Mouse (Mus musculus) liver, embryonic 15.5 days (tissue): Measurements from ENCODE around the gene Rd3. TPM values are rescaled to one million over a fixed set of nuclear protein-coding genes. Genes with fewer than 3 reads are reported as not detected.

ENCODE experiments used
- ATAC-seq: fragments of 200-750 bp; cut with Nextera tagmentation; 2 replicates; pipeline ENCODE4 v1.8.0; 2017; ENCODE audit warnings: moderate number of reproducible peaks, mild to moderate bottlenecking, moderate library complexity; ENCODE audit not compliant: insufficient read depth
- H3K27ac ChIP-seq: fragments of 300-500 bp; sonication (generic); replicated peaks from 2 replicates; pipeline ENCODE4 v1.5.1; 2015; ENCODE audit warnings: mild to moderate bottlenecking, inconsistent platforms
- H3K27me3 ChIP-seq: fragments of 300-500 bp; sonication (generic); 2 replicates; pipeline ENCODE4 v1.6.1; 2015; ENCODE audit warnings: mild to moderate bottlenecking, inconsistent platforms
- H3K36me3 ChIP-seq: fragments of 300-500 bp; sonication (generic); replicated peaks from 2 replicates; pipeline ENCODE4 v1.6.1; 2015; ENCODE audit warnings: moderate library complexity, mild to moderate bottlenecking, inconsistent platforms
- H3K4me1 ChIP-seq: fragments of 300-500 bp; sonication (generic); replicated peaks from 2 replicates; pipeline ENCODE4 v1.6.1; 2015; ENCODE audit warnings: inconsistent platforms
- H3K4me2 ChIP-seq: fragments of 300-500 bp; sonication (generic); 2 replicates; pipeline ENCODE4 v1.6.1; 2015; ENCODE audit warnings: moderate library complexity, mild to moderate bottlenecking, inconsistent platforms
- H3K4me3 ChIP-seq: fragments of 300-500 bp; sonication (generic); replicated peaks from 2 replicates; pipeline ENCODE4 v1.5.1; 2015; ENCODE audit warnings: mild to moderate bottlenecking, inconsistent platforms
- H3K9ac ChIP-seq: fragments of 300-500 bp; sonication (generic); 2 replicates; pipeline ENCODE4 v1.6.1; 2015; ENCODE audit warnings: moderate library complexity, mild to moderate bottlenecking, inconsistent platforms
- H3K9me3 ChIP-seq: fragments of 300-500 bp; sonication (generic); replicated peaks from 2 replicates; pipeline ENCODE4 v1.6.1; 2016; ENCODE audit warnings: inconsistent platforms
- WGBS: fragments of 180-500 bp; shearing (Covaris S2); methylation state at CpG from one replicate; pipeline ENCODE4 v1.1.7; 2015; ENCODE audit warnings: mixed read lengths; ENCODE audit not compliant: insufficient replicate concordance; 5-methylcytosine and 5-hydroxymethylcytosine counted together
- polyA plus RNA-seq: library from polyadenylated mRNA; unstranded; fragments of >200 nt; fragmentation: Nextera tagmentation; extraction: Ambion mirVana; gene quantifications from 2 replicates; pipeline ENCODE4 v1.2.1, GENCODE M21; 2015

Gene Rd3
- polyA plus RNA-seq, 1 experiment from 2014 or later: 0.16 TPM

- WGBS: 51% methylated on average over 2 of the region's 2 CpGs
- H3K36me3 ChIP-seq: no peaks in the 10 kb centered on the region
- 0 out of 2 replicates have a peak, but pooled peaks cover 2% of the 10 kb centered on the region for H3K27me3 ChIP-seq
- no peak overlapping the region for H3K4me2 ChIP-seq
- no peak overlapping the region for H3K9ac ChIP-seq
- H3K4me1 ChIP-seq: peaks cover 3% of the 10 kb centered on the region; the same call in 1 of the 2 replicates
- no peak overlapping the region for H3K27ac ChIP-seq
- H3K9me3 ChIP-seq: no peaks in the 10 kb centered on the region
- H3K4me3 ChIP-seq: no peak overlapping the region
- ATAC-seq: no peak
Measured at GRCm38 (mm10) chr1:191946835-191947234, 30.3 kb upstream of the Rd3 start.

- Histone ChIP-seq H3K4me1 (peaks cover 3% of the 10 kb centered on the region; the same call in 1 of the 2 replicates), H3K4me3 (no peak overlapping the region), H3K9me3 (no peaks in the 10 kb centered on the region), H3K27ac (no peak overlapping the region), H3K9ac (no peak overlapping the region), H3K4me2 (no peak overlapping the region), H3K27me3 (0 out of 2 replicates have a peak, but pooled peaks cover 2% of the 10 kb centered on the region), H3K36me3 (no peaks in the 10 kb centered on the region)
- no peak for ATAC-seq
- WGBS: 66% methylated on average over 8 of the region's 8 CpGs
Measured at GRCm38 (mm10) chr1:191947796-191948195, 29.4 kb upstream of the Rd3 start.

GRCm38 (mm10) chr1:191948600-191948999, 28.6 kb upstream of the Rd3 start:
- Histone ChIP-seq H3K4me2 (no peak overlapping the region), H3K36me3 (no peaks in the 10 kb centered on the region), H3K4me3 (no peak overlapping the region), H3K27ac (no peak overlapping the region), H3K9me3 (no peaks in the 10 kb centered on the region), H3K4me1 (peaks cover 3% of the 10 kb centered on the region; the same call in 1 of the 2 replicates), H3K9ac (no peak overlapping the region), H3K27me3 (0 out of 2 replicates have a peak, but pooled peaks cover 2% of the 10 kb centered on the region)
- no peak for ATAC-seq
- WGBS: 62% methylated on average over 8 of the region's 8 CpGs

GRCm38 (mm10) chr1:191950611-191951010, 26.6 kb upstream of the Rd3 start:
- H3K4me1 ChIP-seq: peaks cover 14% of the 10 kb centered on the region
- 53% methylated on average over 2 of the region's 2 CpGs for WGBS
- no peak overlapping the region for H3K9ac ChIP-seq
- ATAC-seq: no peak
- H3K9me3 ChIP-seq: no peaks in the 10 kb centered on the region
- no peak overlapping the region for H3K27ac ChIP-seq
- no peaks in the 10 kb centered on the region for H3K36me3 ChIP-seq
- H3K4me2 ChIP-seq: no peak overlapping the region
- H3K4me3 ChIP-seq: no peak overlapping the region
- H3K27me3 ChIP-seq: 0 out of 2 replicates have a peak, but pooled peaks cover 2% of the 10 kb centered on the region

GRCm38 (mm10) chr1:191952733-191953335, 24.3 kb upstream of the Rd3 start:
- no peak overlapping the region for H3K9ac ChIP-seq
- H3K4me1 ChIP-seq: peaks cover 24% of the 10 kb centered on the region
- H3K4me2 ChIP-seq: no peak overlapping the region
- ATAC-seq: no peak
- WGBS: 82% methylated on average over 11 of the region's 11 CpGs
- H3K27ac ChIP-seq: no peak overlapping the region
- H3K9me3 ChIP-seq: no peaks in the 10 kb centered on the region
- no peaks in the 10 kb centered on the region for H3K27me3 ChIP-seq
- H3K4me3 ChIP-seq: no peak overlapping the region
- H3K36me3 ChIP-seq: no peaks in the 10 kb centered on the region

GRCm38 (mm10) chr1:191955101-191955500, 22.1 kb upstream of the Rd3 start:
- Histone ChIP-seq H3K4me3 (no peak overlapping the region), H3K36me3 (no peaks in the 10 kb centered on the region), H3K27me3 (no peaks in the 10 kb centered on the region), H3K4me1 (peaks cover 25% of the 10 kb centered on the region), H3K9ac (no peak overlapping the region), H3K4me2 (no peak overlapping the region), H3K9me3 (no peaks in the 10 kb centered on the region), H3K27ac (peak overlapping the region; percentile 62)
- peak; percentile 49 for ATAC-seq
- WGBS: 29% methylated on average over 3 of the region's 3 CpGs

- peaks cover 29% of the 10 kb centered on the region for H3K4me1 ChIP-seq
- no peak overlapping the region; the same call in 1 of the 2 replicates for H3K4me3 ChIP-seq
- H3K9ac ChIP-seq: no peak overlapping the region
- H3K4me2 ChIP-seq: peak overlapping the region; percentile 35
- peak; percentile 26 for ATAC-seq
- 24% methylated on average over 3 of the region's 3 CpGs for WGBS
- H3K36me3 ChIP-seq: no peaks in the 10 kb centered on the region
- no peaks in the 10 kb centered on the region for H3K9me3 ChIP-seq
- H3K27ac ChIP-seq: peak overlapping the region; percentile 62
- no peaks in the 10 kb centered on the region for H3K27me3 ChIP-seq
Measured at GRCm38 (mm10) chr1:191956261-191956660, 20.9 kb upstream of the Rd3 start.

GRCm38 (mm10) chr1:191956871-191957270, 20.3 kb upstream of the Rd3 start:
- Histone ChIP-seq H3K36me3 (no peaks in the 10 kb centered on the region), H3K9me3 (no peaks in the 10 kb centered on the region), H3K27ac (peak overlapping the region; percentile 60), H3K27me3 (no peaks in the 10 kb centered on the region), H3K9ac (no peak overlapping the region), H3K4me2 (peak overlapping the region; percentile 35), H3K4me3 (no peak overlapping the region; the same call in 1 of the 2 replicates), H3K4me1 (peaks cover 29% of the 10 kb centered on the region)
- 62% methylated on average over 2 of the region's 2 CpGs for whole genome bisulfite sequencing
- peak; percentile 51 for ATAC-seq

- H3K27ac ChIP-seq: no peak overlapping the region
- no peak overlapping the region for H3K4me3 ChIP-seq
- 77% methylated on average over 3 of the region's 3 CpGs for WGBS
- peaks cover 29% of the 10 kb centered on the region for H3K4me1 ChIP-seq
- no peak for ATAC-seq
- no peaks in the 10 kb centered on the region for H3K27me3 ChIP-seq
- no peaks in the 10 kb centered on the region for H3K36me3 ChIP-seq
- H3K4me2 ChIP-seq: no peak overlapping the region
- no peak overlapping the region for H3K9ac ChIP-seq
- no peaks in the 10 kb centered on the region for H3K9me3 ChIP-seq
Measured at GRCm38 (mm10) chr1:191957321-191957720, 19.8 kb upstream of the Rd3 start.

- no peak overlapping the region for H3K27ac ChIP-seq
- H3K4me1 ChIP-seq: peaks cover 27% of the 10 kb centered on the region
- H3K4me3 ChIP-seq: no peak overlapping the region
- no peak for ATAC-seq
- H3K27me3 ChIP-seq: no peaks in the 10 kb centered on the region
- H3K36me3 ChIP-seq: no peaks in the 10 kb centered on the region
- no peak overlapping the region for H3K4me2 ChIP-seq
- 34% methylated on average over 2 of the region's 2 CpGs for WGBS
- H3K9me3 ChIP-seq: no peaks in the 10 kb centered on the region
- H3K9ac ChIP-seq: no peak overlapping the region
Measured at GRCm38 (mm10) chr1:191960946-191961345, 16.2 kb upstream of the Rd3 start.

GRCm38 (mm10) chr1:191963413-191963812, 13.8 kb upstream of the Rd3 start:
- no peak for ATAC-seq
- H3K4me2 ChIP-seq: no peak overlapping the region
- H3K4me1 ChIP-seq: peaks cover 17% of the 10 kb centered on the region
- H3K27me3 ChIP-seq: no peaks in the 10 kb centered on the region
- no peak overlapping the region for H3K9ac ChIP-seq
- no peak overlapping the region for H3K4me3 ChIP-seq
- no peaks in the 10 kb centered on the region for H3K36me3 ChIP-seq
- H3K9me3 ChIP-seq: no peaks in the 10 kb centered on the region
- 57% methylated on average over 3 of the region's 3 CpGs for WGBS
- no peak overlapping the region for H3K27ac ChIP-seq
